Mouse (Mus musculus): ENCODE data around the gene Tbc1d14. TPM values are rescaled to one million over a fixed set of nuclear protein-coding genes. Genes with fewer than 3 reads are reported as not detected.

Gene Tbc1d14
- polyA plus RNA-seq, 1 experiment = 0.47 TPM

GRCm38 (mm10) chr5:36581924-36582642 is 11.0 kb downstream of the Tbc1d14 start:
- Histone ChIP-seq H3K36me3 (ENCODE audit: control insufficient read depth) (no peaks in the 10 kb centered on the region), H3K4me1 (ENCODE audit: control insufficient read depth) (peaks cover 51% of the 10 kb centered on the region), H3K9me3 (ENCODE audit: control insufficient read depth, low read length) (peaks cover 2% of the 10 kb centered on the region; the same call in 1 of the 2 replicates), H3K27me3 (ENCODE audit: control insufficient read depth) (peaks cover 17% of the 10 kb centered on the region), H3K4me3 (replicated peaks) (peak overlapping the region; percentile 86)
- TF ChIP-seq GATA1 (IDR thresholded peaks at IDR 0.05; ENCODE audit: low read length) = no peak
- no peak for TF ChIP-seq TAL1 (IDR thresholded peaks at IDR 0.05; ENCODE audit: low read length)

GRCm38 (mm10) chr5:36581259-36581923 is 11.7 kb downstream of the Tbc1d14 start:
- TF ChIP-seq TAL1 (IDR thresholded peaks at IDR 0.05; ENCODE audit: low read length) (no peak), GATA1 (IDR thresholded peaks at IDR 0.05; ENCODE audit: low read length) (no peak)
- Histone ChIP-seq H3K4me1 (ENCODE audit: control insufficient read depth) (peaks cover 54% of the 10 kb centered on the region), H3K27me3 (ENCODE audit: control insufficient read depth) (peaks cover 16% of the 10 kb centered on the region), H3K9me3 (ENCODE audit: control insufficient read depth, low read length) (peaks cover 2% of the 10 kb centered on the region; the same call in 1 of the 2 replicates), H3K36me3 (ENCODE audit: control insufficient read depth) (peaks cover 3% of the 10 kb centered on the region; the same call in 1 of the 2 replicates), H3K4me3 (replicated peaks) (peak overlapping the region; percentile 86)

- Histone ChIP-seq H3K27me3 (ENCODE audit: control insufficient read depth) (peaks cover 3% of the 10 kb centered on the region), H3K36me3 (ENCODE audit: control insufficient read depth) (peaks cover 3% of the 10 kb centered on the region; the same call in 1 of the 2 replicates), H3K4me1 (ENCODE audit: control insufficient read depth) (peaks cover 63% of the 10 kb centered on the region), H3K4me3 (replicated peaks) (no peak overlapping the region), H3K9me3 (ENCODE audit: control insufficient read depth, low read length) (peaks cover 2% of the 10 kb centered on the region; the same call in 1 of the 2 replicates)
- no peak for TF ChIP-seq TAL1 (IDR thresholded peaks at IDR 0.05; ENCODE audit: low read length)
- no peak for TF ChIP-seq GATA1 (IDR thresholded peaks at IDR 0.05; ENCODE audit: low read length)
These were observed 13.1 kb downstream of the Tbc1d14 start for GRCm38 (mm10) chr5:36579967-36580366.

- Histone ChIP-seq H3K9me3 (ENCODE audit: control insufficient read depth, low read length) (no peaks in the 10 kb centered on the region), H3K27me3 (ENCODE audit: control insufficient read depth) (no peaks in the 10 kb centered on the region), H3K4me3 (replicated peaks) (no peak overlapping the region), H3K36me3 (ENCODE audit: control insufficient read depth) (peaks cover 3% of the 10 kb centered on the region; the same call in 1 of the 2 replicates), H3K4me1 (ENCODE audit: control insufficient read depth) (peaks cover 72% of the 10 kb centered on the region)
- TF ChIP-seq TAL1 (IDR thresholded peaks at IDR 0.05; ENCODE audit: low read length) (no peak), GATA1 (IDR thresholded peaks at IDR 0.05; ENCODE audit: low read length) (no peak)
These were observed 14.1 kb downstream of the Tbc1d14 start for GRCm38 (mm10) chr5:36578982-36579381.

GRCm38 (mm10) chr5:36576457-36576856 is 16.6 kb downstream of the Tbc1d14 start:
- H3K4me3 ChIP-seq (replicated peaks) = no peak overlapping the region
- H3K4me1 ChIP-seq (ENCODE audit: control insufficient read depth) = peaks cover 74% of the 10 kb centered on the region
- no peaks in the 10 kb centered on the region for H3K27me3 ChIP-seq (ENCODE audit: control insufficient read depth)
- peaks cover 4% of the 10 kb centered on the region for H3K9me3 ChIP-seq (ENCODE audit: control insufficient read depth, low read length)
- peaks cover 11% of the 10 kb centered on the region for H3K36me3 ChIP-seq (ENCODE audit: control insufficient read depth)
- TF ChIP-seq GATA1 (IDR thresholded peaks at IDR 0.05; ENCODE audit: low read length) (no peak), TAL1 (IDR thresholded peaks at IDR 0.05; ENCODE audit: low read length) (no peak)

GRCm38 (mm10) chr5:36575745-36576144 is 17.3 kb downstream of the Tbc1d14 start:
- no peaks in the 10 kb centered on the region for H3K27me3 ChIP-seq (ENCODE audit: control insufficient read depth)
- H3K4me3 ChIP-seq (replicated peaks) = no peak overlapping the region
- TF ChIP-seq GATA1 (IDR thresholded peaks at IDR 0.05; ENCODE audit: low read length) = no peak
- no peak for TF ChIP-seq TAL1 (IDR thresholded peaks at IDR 0.05; ENCODE audit: low read length)
- H3K36me3 ChIP-seq (ENCODE audit: control insufficient read depth) = peaks cover 18% of the 10 kb centered on the region
- peaks cover 6% of the 10 kb centered on the region for H3K9me3 ChIP-seq (ENCODE audit: control insufficient read depth, low read length)
- peaks cover 72% of the 10 kb centered on the region for H3K4me1 ChIP-seq (ENCODE audit: control insufficient read depth)

- no peaks in the 10 kb centered on the region for H3K27me3 ChIP-seq (ENCODE audit: control insufficient read depth)
- peaks cover 68% of the 10 kb centered on the region for H3K4me1 ChIP-seq (ENCODE audit: control insufficient read depth)
- TF ChIP-seq GATA1 (IDR thresholded peaks at IDR 0.05; ENCODE audit: low read length) (no peak), TAL1 (IDR thresholded peaks at IDR 0.05; ENCODE audit: low read length) (no peak)
- H3K36me3 ChIP-seq (ENCODE audit: control insufficient read depth) = peaks cover 23% of the 10 kb centered on the region
- H3K9me3 ChIP-seq (ENCODE audit: control insufficient read depth, low read length) = peaks cover 6% of the 10 kb centered on the region
- no peak overlapping the region for H3K4me3 ChIP-seq (replicated peaks)
These were observed 17.8 kb downstream of the Tbc1d14 start for GRCm38 (mm10) chr5:36575227-36575626.

GRCm38 (mm10) chr5:36574147-36574870 is 18.8 kb downstream of the Tbc1d14 start:
- TF ChIP-seq TAL1 (IDR thresholded peaks at IDR 0.05; ENCODE audit: low read length) = no peak
- no peak for TF ChIP-seq GATA1 (IDR thresholded peaks at IDR 0.05; ENCODE audit: low read length)
- peaks cover 32% of the 10 kb centered on the region for H3K36me3 ChIP-seq (ENCODE audit: control insufficient read depth)
- peaks cover 62% of the 10 kb centered on the region for H3K4me1 ChIP-seq (ENCODE audit: control insufficient read depth)
- no peaks in the 10 kb centered on the region for H3K27me3 ChIP-seq (ENCODE audit: control insufficient read depth)
- peaks cover 6% of the 10 kb centered on the region for H3K9me3 ChIP-seq (ENCODE audit: control insufficient read depth, low read length)
- H3K4me3 ChIP-seq (replicated peaks) = no peak overlapping the region

- peaks cover 6% of the 10 kb centered on the region for H3K9me3 ChIP-seq (ENCODE audit: control insufficient read depth, low read length)
- peak overlapping the region; percentile 2 for H3K4me3 ChIP-seq (replicated peaks)
- H3K4me1 ChIP-seq (ENCODE audit: control insufficient read depth) = peaks cover 56% of the 10 kb centered on the region
- TF ChIP-seq GATA1 (IDR thresholded peaks at IDR 0.05; ENCODE audit: low read length) (no peak), TAL1 (IDR thresholded peaks at IDR 0.05; ENCODE audit: low read length) (peak; percentile 45; the same call in 2 of the 3 replicates)
- H3K36me3 ChIP-seq (ENCODE audit: control insufficient read depth) = peaks cover 32% of the 10 kb centered on the region
- H3K27me3 ChIP-seq (ENCODE audit: control insufficient read depth) = no peaks in the 10 kb centered on the region
These were observed 19.7 kb downstream of the Tbc1d14 start for GRCm38 (mm10) chr5:36573354-36573753.

Measured in erythroblast, embryonic 14.5 days (primary cell).